Mouse (Mus musculus) cerebellum, adult 9-11 months (tissue): ENCODE measurements around the gene Gart.
A peak's percentile ranks its signal among the peaks of the same experiment; 100 is the strongest.
"Not testable (repeated sequence)": the region's sequence is repeated elsewhere in the genome, so short reads cannot be mapped to it uniquely, and the experiment has no call there.

ENCODE experiments used
- DNase-seq: peaks from one replicate; pipeline ENCODE4 v3.0.0; 2022

Gart gene

GRCm38 (mm10) chr16:91647461-91648219, 888 bp upstream of the Gart start, which contains the start of gene Son:
TSS of gene Son (plus strand) at chr16:91647506.
- peak; percentile 98 for DNase-seq

GRCm38 (mm10) chr16:91645995-91646602, 653 bp downstream of the Gart start:
- no peak for DNase-seq

- not testable (repeated sequence) for DNase-seq
These were observed 1.3 kb downstream of the Gart start for GRCm38 (mm10) chr16:91645420-91645819.

GRCm38 (mm10) chr16:91644901-91645300, 1.9 kb downstream of the Gart start:
- DNase-seq = no peak

GRCm38 (mm10) chr16:91640171-91640570, 6.6 kb downstream of the Gart start:
- DNase-seq = no peak

- no peak for DNase-seq
These were observed 7.1 kb downstream of the Gart start for GRCm38 (mm10) chr16:91639636-91640035.

GRCm38 (mm10) chr16:91639161-91639560, 7.6 kb downstream of the Gart start:
- DNase-seq = no peak

- DNase-seq = no peak
These were observed 13.1 kb downstream of the Gart start for GRCm38 (mm10) chr16:91633641-91634040.

- no peak for DNase-seq
These were observed 13.8 kb downstream of the Gart start for GRCm38 (mm10) chr16:91632940-91633339.

GRCm38 (mm10) chr16:91632439-91632838, 14.3 kb downstream of the Gart start:
- no peak for DNase-seq

- DNase-seq = no peak
These were observed 16.2 kb downstream of the Gart start for GRCm38 (mm10) chr16:91630584-91630983.

- DNase-seq = no peak
These were observed 17.0 kb downstream of the Gart start for GRCm38 (mm10) chr16:91629749-91630148.

- DNase-seq = no peak
These were observed 18.1 kb downstream of the Gart start for GRCm38 (mm10) chr16:91628673-91629072.

GRCm38 (mm10) chr16:91627831-91628230, 18.9 kb downstream of the Gart start:
- no peak for DNase-seq

GRCm38 (mm10) chr16:91623074-91623473, 23.7 kb downstream of the Gart start:
- DNase-seq = no peak

GRCm38 (mm10) chr16:91620991-91621390, 25.8 kb downstream of the Gart start:
- no peak for DNase-seq

- DNase-seq = peak; percentile 37
These were observed 26.6 kb downstream of the Gart start for GRCm38 (mm10) chr16:91620185-91620584.

- DNase-seq = peak; percentile 89
These were observed 27.9 kb downstream of the Gart start, which contains the start of gene Dnajc28 for GRCm38 (mm10) chr16:91618511-91619501. TSS of gene Dnajc28 (minus strand) at chr16:91619026.

- no peak for DNase-seq
These were observed 32.2 kb downstream of the Gart start for GRCm38 (mm10) chr16:91614552-91614951.

- no peak for DNase-seq
These were observed 34.2 kb downstream of the Gart start for GRCm38 (mm10) chr16:91612525-91612924.

GRCm38 (mm10) chr16:91611248-91611647, 35.5 kb downstream of the Gart start:
- no peak for DNase-seq

GRCm38 (mm10) chr16:91609501-91610245, 37.1 kb downstream of the Gart start:
- no peak for DNase-seq
